Mouse (Mus musculus): ENCODE data around the gene Cox5a. TPM values are rescaled to one million over a fixed set of nuclear protein-coding genes. Genes with fewer than 3 reads are reported as not detected.

The Cox5a gene
- polyA plus RNA-seq, 1 experiment from 2014 or later: 680 TPM

DNA sequence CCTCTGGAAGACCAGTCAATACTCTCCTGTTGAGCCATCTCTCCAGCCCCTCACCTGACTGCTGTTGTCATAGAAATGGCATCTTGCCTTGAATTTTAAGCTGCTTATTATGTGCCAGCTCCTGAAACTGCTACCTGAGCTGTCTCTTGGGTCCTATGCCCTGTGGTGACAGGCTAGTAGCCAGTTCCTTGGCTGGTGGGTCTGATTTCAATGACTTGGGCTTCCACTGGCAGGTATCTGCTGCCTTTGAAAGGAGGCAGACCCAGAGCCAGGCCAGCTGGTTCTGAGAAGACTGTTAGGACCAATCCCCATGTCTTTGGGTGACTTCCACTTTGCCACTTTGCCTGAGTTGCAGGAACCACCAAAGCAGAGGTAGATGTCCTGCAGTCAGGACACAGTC lies 53.3 kb downstream of the Cox5a start:
- Histone ChIP-seq H3K27ac (no peak overlapping the region), H3K9me3 (replicated peaks) (no peaks in the 10 kb centered on the region), H3K9ac (no peak overlapping the region), H3K4me1 (no peaks in the 10 kb centered on the region), H3K36me3 (peaks cover 42% of the 10 kb centered on the region), H3K4me2 (replicated peaks) (no peak overlapping the region), H3K4me3 (no peak overlapping the region), H3K27me3 (no peaks in the 10 kb centered on the region)
- no peak for ATAC-seq (ENCODE audit: low FRiP score)

DNA sequence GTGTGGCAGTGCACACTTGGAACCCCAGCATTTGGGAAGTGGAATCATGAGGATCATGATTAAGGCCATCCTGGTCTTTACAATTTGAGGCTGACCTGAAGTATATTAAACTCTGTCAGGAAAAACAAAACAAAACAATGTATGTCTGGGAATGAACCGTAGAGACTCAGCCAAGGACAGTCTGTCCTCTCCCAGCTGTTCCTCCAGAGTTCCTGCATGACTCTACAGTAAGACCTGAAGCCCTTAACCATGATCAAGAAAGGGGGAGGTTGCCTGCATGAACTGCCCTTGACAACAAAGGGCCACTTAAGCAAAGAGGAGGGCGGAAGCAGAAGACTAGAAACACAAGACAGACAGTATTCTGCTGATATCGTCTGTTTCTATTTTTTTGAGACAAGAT lies 54.5 kb downstream of the Cox5a start:
- H3K4me3 ChIP-seq: no peak overlapping the region
- H3K27me3 ChIP-seq: no peaks in the 10 kb centered on the region
- no peak overlapping the region for H3K27ac ChIP-seq
- ATAC-seq (ENCODE audit: low FRiP score): no peak
- no peaks in the 10 kb centered on the region for H3K9me3 ChIP-seq (replicated peaks)
- H3K4me1 ChIP-seq: no peaks in the 10 kb centered on the region
- no peak overlapping the region for H3K9ac ChIP-seq
- WGBS: 80% methylated on average over 3 of the region's 3 CpGs
- no peak overlapping the region for H3K4me2 ChIP-seq (replicated peaks)
- H3K36me3 ChIP-seq: peaks cover 47% of the 10 kb centered on the region

DNA sequence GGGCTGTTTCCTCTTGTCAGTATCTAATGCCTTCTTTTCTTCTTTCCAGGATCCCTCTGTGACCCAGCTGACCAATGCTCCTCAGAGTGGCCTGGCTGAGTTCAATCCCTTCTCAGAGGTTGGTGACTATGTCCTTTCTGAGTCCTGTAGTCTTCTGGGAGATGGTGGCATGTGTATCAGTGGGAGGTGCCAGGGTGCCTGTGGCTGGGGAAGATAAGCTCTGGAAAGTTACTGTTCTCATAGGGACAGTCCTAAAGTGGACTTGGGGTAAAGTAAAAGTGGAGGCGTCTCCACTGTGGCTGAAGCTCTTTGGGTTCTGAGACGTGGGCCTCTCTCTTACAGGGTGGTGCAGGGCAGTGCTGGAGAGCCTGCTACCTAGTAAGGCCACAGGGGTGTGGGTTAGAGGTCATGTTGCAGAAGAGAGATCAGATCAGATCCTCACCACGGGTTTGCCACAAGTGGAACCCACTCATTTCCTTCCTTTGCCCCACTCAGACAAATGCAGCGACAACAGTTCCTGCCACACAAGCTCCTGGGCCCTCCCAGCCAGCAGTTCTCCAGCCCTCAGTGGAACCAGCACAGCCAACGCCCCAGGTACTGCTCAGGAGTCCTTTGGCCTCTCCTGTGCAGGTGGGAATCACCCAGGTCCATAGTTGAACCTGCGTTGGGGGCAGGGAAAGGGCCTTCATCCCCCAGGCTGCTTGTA lies 56.2 kb downstream of the Cox5a start:
- no peaks in the 10 kb centered on the region for H3K9me3 ChIP-seq (replicated peaks)
- H3K4me1 ChIP-seq: no peaks in the 10 kb centered on the region
- no peak overlapping the region for H3K4me2 ChIP-seq (replicated peaks)
- peaks cover 54% of the 10 kb centered on the region for H3K36me3 ChIP-seq
- no peak for ATAC-seq (ENCODE audit: low FRiP score)
- no peak overlapping the region for H3K9ac ChIP-seq
- H3K27me3 ChIP-seq: no peaks in the 10 kb centered on the region
- H3K4me3 ChIP-seq: no peak overlapping the region
- 83% methylated on average over 6 of the region's 6 CpGs for WGBS
- H3K27ac ChIP-seq: no peak overlapping the region

Other genes starting within 250 kb of the Cox5a start
- 20.0 and 24.6 TPM in 2 replicates for gene Ppcdc, start 81.2 kb upstream of the Cox5a start, polyA plus RNA-seq (2016; fragmentation: Nextera tagmentation; extraction: Ambion mirVana)
- 47.5 and 49.9 TPM in 2 replicates for gene Scamp5, start 53.2 kb upstream of the Cox5a start, polyA plus RNA-seq (2016; fragmentation: Nextera tagmentation; extraction: Ambion mirVana)
- gene Rpp25, start 17.2 kb upstream of the Cox5a start, polyA plus RNA-seq (2016; fragmentation: Nextera tagmentation; extraction: Ambion mirVana): 7.3 and 7.6 TPM in 2 replicates
- 20.0 and 21.0 TPM in 2 replicates for gene Fam219b, start 16.3 kb downstream of the Cox5a start, polyA plus RNA-seq (2016; fragmentation: Nextera tagmentation; extraction: Ambion mirVana)
- 59.2 and 61.4 TPM in 2 replicates for gene Mpi, start 31.5 kb downstream of the Cox5a start, polyA plus RNA-seq (2016; fragmentation: Nextera tagmentation; extraction: Ambion mirVana)
- gene Scamp2, start 39.7 kb downstream of the Cox5a start, polyA plus RNA-seq (2016; fragmentation: Nextera tagmentation; extraction: Ambion mirVana): 61.9 and 63.3 TPM in 2 replicates
- gene Ulk3, start 68.2 kb downstream of the Cox5a start, polyA plus RNA-seq (2016; fragmentation: Nextera tagmentation; extraction: Ambion mirVana): 20.0 and 20.1 TPM in 2 replicates
- 0.08 and 0.27 TPM in 2 replicates for gene Cplx3, start 85.0 kb downstream of the Cox5a start, polyA plus RNA-seq (2016; fragmentation: Nextera tagmentation; extraction: Ambion mirVana)
- not detected in 2 replicates for gene Lman1l, start 99.5 kb downstream of the Cox5a start, polyA plus RNA-seq (2016; fragmentation: Nextera tagmentation; extraction: Ambion mirVana)
- 38.3 and 41.6 TPM in 2 replicates for gene Csk, start 132.4 kb downstream of the Cox5a start, polyA plus RNA-seq (2016; fragmentation: Nextera tagmentation; extraction: Ambion mirVana)
- not detected in 2 replicates for gene Cyp1a2, start 162.4 kb downstream of the Cox5a start, polyA plus RNA-seq (2016; fragmentation: Nextera tagmentation; extraction: Ambion mirVana)
- 0.12 TPM in 1 of 2 replicates, not detected in the other for gene Cyp1a1, start 166.7 kb downstream of the Cox5a start, polyA plus RNA-seq (2016; fragmentation: Nextera tagmentation; extraction: Ambion mirVana)
- 39.4 and 40.3 TPM in 2 replicates for gene Edc3, start 187.3 kb downstream of the Cox5a start, polyA plus RNA-seq (2016; fragmentation: Nextera tagmentation; extraction: Ambion mirVana)
- gene Clk3, start 244.6 kb downstream of the Cox5a start, polyA plus RNA-seq (2016; fragmentation: Nextera tagmentation; extraction: Ambion mirVana): 81.8 and 82.5 TPM in 2 replicates